Mouse (Mus musculus): ENCODE data around the gene Stk39. TPM values are rescaled to one million over a fixed set of nuclear protein-coding genes. Genes with fewer than 3 reads are reported as not detected.

Stk39 gene
- polyA plus RNA-seq, 2 experiments = 0.93 to 1.7 TPM

GRCm38 (mm10) chr2:68405163-68405715 lies 66.8 kb downstream of the Stk39 start:
- 56% methylated on average over 16 of the region's 16 CpGs for WGBS (ENCODE audit: insufficient replicate concordance)
- Histone ChIP-seq H3K4me3 (ENCODE audit: insufficient read depth in 1 of 2, low read depth in 2 of 2, low read length in 2 of 2) (no peak overlapping the region), H3K27me3 (ENCODE audit: control insufficient read depth, insufficient read depth, low read length) (no peaks in the 10 kb centered on the region), H3K27ac (no peak overlapping the region), H3K4me2 (ENCODE audit: low read depth) (no peak overlapping the region), H3K9ac (replicated peaks) (no peak overlapping the region), H3K4me1 (replicated peaks; ENCODE audit: control insufficient read depth in 2 of 2, insufficient read depth in 2 of 2, low read length in 1 of 2) (peaks cover 0 to 8% of the 10 kb centered on the region in 2 experiments; a peak in 2 of 4 replicates), H3K9me3 (ENCODE audit: control insufficient read depth, low read length) (no peaks in the 10 kb centered on the region), H3K36me3 (replicated peaks; ENCODE audit: control insufficient read depth, insufficient read depth, low read depth) (no peaks in the 10 kb centered on the region)
- ATAC-seq (ENCODE audit: insufficient read depth) (no peak), DNase-seq (ENCODE audit: low read depth in 3 of 3, low spot score in 3 of 3) (no peak)
- TF ChIP-seq CTCF (IDR thresholded peaks at IDR 0.05; ENCODE audit: low read depth) = no peak
- TF ChIP-seq EP300 (IDR thresholded peaks at IDR 0.05; ENCODE audit: low read depth) = no peak

GRCm38 (mm10) chr2:68404274-68405162 lies 67.5 kb downstream of the Stk39 start:
- no peaks in the 10 kb centered on the region for H3K27me3 ChIP-seq (ENCODE audit: control insufficient read depth, insufficient read depth, low read length)
- peaks cover 0 to 8% of the 10 kb centered on the region in 2 experiments; a peak in 2 of 4 replicates for H3K4me1 ChIP-seq (replicated peaks; ENCODE audit: control insufficient read depth in 2 of 2, insufficient read depth in 2 of 2, low read length in 1 of 2)
- no peaks in the 10 kb centered on the region for H3K36me3 ChIP-seq (replicated peaks; ENCODE audit: control insufficient read depth, insufficient read depth, low read depth)
- H3K4me3 ChIP-seq (ENCODE audit: insufficient read depth in 1 of 2, low read depth in 2 of 2, low read length in 2 of 2) = no peak overlapping the region
- H3K4me2 ChIP-seq (ENCODE audit: low read depth) = no peak overlapping the region
- ATAC-seq (ENCODE audit: insufficient read depth) (no peak), DNase-seq (ENCODE audit: low read depth in 3 of 3, low spot score in 3 of 3) (no peak)
- TF ChIP-seq CTCF (IDR thresholded peaks at IDR 0.05; ENCODE audit: low read depth) = no peak
- TF ChIP-seq EP300 (IDR thresholded peaks at IDR 0.05; ENCODE audit: low read depth) = no peak
- no peaks in the 10 kb centered on the region for H3K9me3 ChIP-seq (ENCODE audit: control insufficient read depth, low read length)
- no peak overlapping the region for H3K9ac ChIP-seq (replicated peaks)
- H3K27ac ChIP-seq = no peak overlapping the region
- WGBS (ENCODE audit: insufficient replicate concordance) = 55% methylated on average over 18 of the region's 18 CpGs

GRCm38 (mm10) chr2:68393611-68394549 lies 78.2 kb downstream of the Stk39 start:
- Histone ChIP-seq H3K4me2 (ENCODE audit: low read depth) (no peak overlapping the region), H3K4me1 (replicated peaks; ENCODE audit: control insufficient read depth in 2 of 2, insufficient read depth in 2 of 2, low read length in 1 of 2) (peaks cover 0 to 2% of the 10 kb centered on the region in 2 experiments; a peak in 2 of 4 replicates), H3K9me3 (ENCODE audit: control insufficient read depth, low read length) (no peaks in the 10 kb centered on the region), H3K9ac (replicated peaks) (no peak overlapping the region), H3K4me3 (ENCODE audit: insufficient read depth in 1 of 2, low read depth in 2 of 2, low read length in 2 of 2) (no peak overlapping the region), H3K27me3 (ENCODE audit: control insufficient read depth, insufficient read depth, low read length) (no peaks in the 10 kb centered on the region), H3K27ac (no peak overlapping the region), H3K36me3 (replicated peaks; ENCODE audit: control insufficient read depth, insufficient read depth, low read depth) (no peaks in the 10 kb centered on the region)
- ATAC-seq (ENCODE audit: insufficient read depth) = no peak
- TF ChIP-seq CTCF (IDR thresholded peaks at IDR 0.05; ENCODE audit: low read depth) (no peak), EP300 (IDR thresholded peaks at IDR 0.05; ENCODE audit: low read depth) (no peak)
- WGBS (ENCODE audit: insufficient replicate concordance) = 48% methylated on average over 13 of the region's 13 CpGs
- peak in 1 of 3 experiments; percentile 10 for DNase-seq (ENCODE audit: low read depth in 3 of 3, low spot score in 3 of 3)

GRCm38 (mm10) chr2:68387824-68388582 lies 84.1 kb downstream of the Stk39 start:
- peaks cover 0 to 3% of the 10 kb centered on the region in 2 experiments; a peak in 3 of 4 replicates for H3K4me1 ChIP-seq (replicated peaks; ENCODE audit: control insufficient read depth in 2 of 2, insufficient read depth in 2 of 2, low read length in 1 of 2)
- TF ChIP-seq EP300 (IDR thresholded peaks at IDR 0.05; ENCODE audit: low read depth) (no peak), CTCF (IDR thresholded peaks at IDR 0.05; ENCODE audit: low read depth) (no peak)
- DNase-seq (ENCODE audit: low read depth in 3 of 3, low spot score in 3 of 3) = no peak

More at GRCm38 (mm10) chr2:68387824-68388582, 84.1 kb downstream of the Stk39 start:
- no peak overlapping the region for H3K27ac ChIP-seq
- no peak for ATAC-seq (ENCODE audit: insufficient read depth)
- H3K4me3 ChIP-seq (ENCODE audit: insufficient read depth in 1 of 2, low read depth in 2 of 2, low read length in 2 of 2) = no peak overlapping the region
- no peak overlapping the region for H3K4me2 ChIP-seq (ENCODE audit: low read depth)
- H3K27me3 ChIP-seq (ENCODE audit: control insufficient read depth, insufficient read depth, low read length) = no peaks in the 10 kb centered on the region
- no peaks in the 10 kb centered on the region for H3K36me3 ChIP-seq (replicated peaks; ENCODE audit: control insufficient read depth, insufficient read depth, low read depth)
- no peak overlapping the region for H3K9ac ChIP-seq (replicated peaks)
- no peaks in the 10 kb centered on the region for H3K9me3 ChIP-seq (ENCODE audit: control insufficient read depth, low read length)
- 74% methylated on average over 14 of the region's 14 CpGs for WGBS (ENCODE audit: insufficient replicate concordance)

All from liver, embryonic 14.5 days (tissue).